Mouse (Mus musculus) small intestine, adult 2 months (tissue): ENCODE results near the gene Vpreb3.

Experiments used
- CTCF ChIP-seq: fragments of 200-500 bp; IDR thresholded peaks from 2 replicates; pipeline ENCODE4 v1.5.1; 2012; ENCODE audit warnings: low read depth, mild to moderate bottlenecking, control low read depth, inconsistent platforms, low read length, moderate library complexity, mixed read lengths; ENCODE audit not compliant: insufficient replicate concordance, insufficient read length; ENCODE audit errors: extremely low read depth
- POLR2A ChIP-seq: fragments of 200-500 bp; IDR thresholded peaks from 2 replicates; pipeline ENCODE4 v1.6.1; 2012; ENCODE audit warnings: low read depth, mild to moderate bottlenecking, control low read depth, inconsistent platforms, low read length, moderate library complexity

- TF ChIP-seq CTCF (no peak), POLR2A (no peak)
Measured at GRCm38 (mm10) chr10:75932891-75933290, 10.0 kb upstream of the Vpreb3 start, which contains the start of gene Chchd10.
